Mouse (Mus musculus): ENCODE results near the gene Exd2.
"Not testable (repeated sequence)": the region's sequence is repeated elsewhere in the genome, so short reads cannot be mapped to it uniquely, and the experiment has no call there.

Gene Exd2

GRCm38 (mm10) chr12:80462942-80463651 lies at the start of gene Exd2:
Gene Exd2, plus strand, starts transcription at chr12:80463095.
- peak; percentile 79 to 82 for DNase-seq (ENCODE audit: low spot score in 2 of 2)

GRCm38 (mm10) chr12:80415100-80415499 lies 47.8 kb upstream of the Exd2 start:
- DNase-seq (ENCODE audit: low spot score in 2 of 2) = no peak

GRCm38 (mm10) chr12:80427683-80428082 lies 35.2 kb upstream of the Exd2 start:
- DNase-seq (ENCODE audit: low spot score in 2 of 2) = no peak

GRCm38 (mm10) chr12:80433266-80433665 lies 29.6 kb upstream of the Exd2 start:
- no peak for DNase-seq (ENCODE audit: low spot score in 2 of 2)

- no peak for DNase-seq (ENCODE audit: low spot score in 2 of 2)
Observed at GRCm38 (mm10) chr12:80434601-80434960, 28.3 kb upstream of the Exd2 start.

- DNase-seq (ENCODE audit: low spot score in 2 of 2) = peak; percentile 55
Observed at GRCm38 (mm10) chr12:80434961-80435691, 27.8 kb upstream of the Exd2 start.

- no peak for DNase-seq (ENCODE audit: low spot score in 2 of 2)
Observed at GRCm38 (mm10) chr12:80435887-80436286, 27.0 kb upstream of the Exd2 start.

GRCm38 (mm10) chr12:80436336-80436976 lies 26.4 kb upstream of the Exd2 start, which contains the start of gene Dcaf5:
Gene Dcaf5, minus strand, starts transcription at chr12:80436601.
- DNase-seq (ENCODE audit: low spot score in 2 of 2) = peak; percentile 52 to 61

- no peak for DNase-seq (ENCODE audit: low spot score in 2 of 2)
Observed at GRCm38 (mm10) chr12:80437051-80437675, 25.7 kb upstream of the Exd2 start.

GRCm38 (mm10) chr12:80440957-80441356 lies 21.9 kb upstream of the Exd2 start:
- no peak for DNase-seq (ENCODE audit: low spot score in 2 of 2)

- DNase-seq (ENCODE audit: low spot score in 2 of 2) = no peak
Observed at GRCm38 (mm10) chr12:80444525-80445109, 18.3 kb upstream of the Exd2 start.

- DNase-seq (ENCODE audit: low spot score in 2 of 2) = no peak
Observed at GRCm38 (mm10) chr12:80453506-80453905, 9.4 kb upstream of the Exd2 start.

- no peak for DNase-seq (ENCODE audit: low spot score in 2 of 2)
Observed at GRCm38 (mm10) chr12:80458033-80458432, 4.9 kb upstream of the Exd2 start.

- not testable (repeated sequence) for DNase-seq (ENCODE audit: low spot score in 2 of 2)
Observed at GRCm38 (mm10) chr12:80462292-80462896, 501 bp upstream of the Exd2 start.

- DNase-seq (ENCODE audit: low spot score in 2 of 2) = no peak
Observed at GRCm38 (mm10) chr12:80463666-80464269, 873 bp downstream of the Exd2 start.

- DNase-seq (ENCODE audit: low spot score in 2 of 2) = no peak
Observed at GRCm38 (mm10) chr12:80470206-80470605, 7.3 kb downstream of the Exd2 start.

GRCm38 (mm10) chr12:80471926-80472325 lies 9.0 kb downstream of the Exd2 start:
- DNase-seq (ENCODE audit: low spot score in 2 of 2) = no peak

GRCm38 (mm10) chr12:80473731-80474130 lies 10.8 kb downstream of the Exd2 start:
- DNase-seq (ENCODE audit: low spot score in 2 of 2) = no peak

GRCm38 (mm10) chr12:80479986-80480385 lies 17.1 kb downstream of the Exd2 start:
- no peak for DNase-seq (ENCODE audit: low spot score in 2 of 2)

- DNase-seq (ENCODE audit: low spot score in 2 of 2) = no peak
Observed at GRCm38 (mm10) chr12:80483397-80483796, 20.5 kb downstream of the Exd2 start.

- DNase-seq (ENCODE audit: low spot score in 2 of 2) = no peak
Observed at GRCm38 (mm10) chr12:80493311-80493710, 30.4 kb downstream of the Exd2 start.
